Mouse (Mus musculus): Measurements from ENCODE around the gene Vsx1.

DNA sequence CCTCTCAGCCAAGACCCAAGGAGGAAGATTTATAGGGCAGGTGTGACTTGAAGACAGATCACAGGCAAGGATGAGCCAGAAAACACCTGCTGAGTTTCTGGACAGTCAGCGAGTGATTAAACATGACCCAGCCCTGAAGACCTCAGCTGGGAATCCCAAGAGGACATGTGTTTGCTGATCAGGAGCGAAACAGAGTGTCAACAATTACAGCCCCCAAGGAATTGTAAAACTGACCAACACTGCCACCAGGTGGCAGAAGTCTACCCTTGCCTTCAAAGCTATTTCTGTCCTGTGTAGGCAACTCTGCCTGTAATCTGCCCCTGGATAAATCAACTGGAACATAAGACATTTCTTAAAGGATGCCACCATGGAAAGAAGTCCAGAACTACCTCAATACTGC, 14.3 kb downstream of the Vsx1 start:
- TF ChIP-seq CTCF (conservative IDR thresholded peaks at IDR 0.05; ENCODE audit: low read length) (peak; percentile 73), POU5F1 (IDR thresholded peaks at IDR 0.05; ENCODE audit: borderline replicate concordance, low read length) (no peak)
